Mouse (Mus musculus) intestine, postnatal 0 days (tissue): ENCODE results near the gene Atp8b3. TPM values are rescaled to one million over a fixed set of nuclear protein-coding genes. Genes with fewer than 3 reads are reported as not detected.

ENCODE experiments used
- ATAC-seq: fragments of 200-750 bp; cut with Nextera tagmentation; 2 replicates; pipeline ENCODE4 v1.8.0; 2017; ENCODE audit warnings: mild to moderate bottlenecking, moderate TSS enrichment, moderate library complexity
- H3K27ac ChIP-seq: fragments of 300-500 bp; sonication (generic); 2 replicates; pipeline ENCODE4 v1.5.1; 2014; ENCODE audit warnings: mild to moderate bottlenecking, low read depth, low read length, moderate library complexity
- H3K27me3 ChIP-seq: fragments of 300-500 bp; sonication (generic); replicated peaks from 2 replicates; pipeline ENCODE4 v1.6.1; 2014; ENCODE audit warnings: low read length, mixed read lengths; ENCODE audit not compliant: control insufficient read depth, insufficient read depth
- H3K36me3 ChIP-seq: fragments of 300-500 bp; sonication (generic); 2 replicates; pipeline ENCODE4 v1.6.1; 2014; ENCODE audit warnings: mild to moderate bottlenecking, moderate library complexity; ENCODE audit not compliant: control insufficient read depth, insufficient read depth
- H3K4me1 ChIP-seq: fragments of 300-500 bp; sonication (generic); replicated peaks from 2 replicates; pipeline ENCODE4 v1.6.1; 2014; ENCODE audit warnings: antibody characterized with exemption, low read length, mixed read lengths; ENCODE audit not compliant: control insufficient read depth, insufficient read depth
- H3K4me2 ChIP-seq: fragments of 300-500 bp; sonication (generic); replicated peaks from 2 replicates; pipeline ENCODE4 v1.6.1; 2014; ENCODE audit warnings: low read depth, mild to moderate bottlenecking, moderate library complexity
- H3K4me3 ChIP-seq: fragments of 300-500 bp; sonication (generic); 2 replicates; pipeline ENCODE4 v1.5.1; 2014; ENCODE audit warnings: low read depth, low read length
- H3K9ac ChIP-seq: fragments of 300-500 bp; sonication (generic); 2 replicates; pipeline ENCODE4 v1.6.1; 2014; ENCODE audit warnings: mild to moderate bottlenecking, low read depth, low read length
- H3K9me3 ChIP-seq: fragments of 300-500 bp; sonication (generic); 2 replicates; pipeline ENCODE4 v1.6.1; 2016; ENCODE audit warnings: mixed run types; ENCODE audit not compliant: control insufficient read depth
- CTCF ChIP-seq: sonication (generic); IDR thresholded peaks from 2 replicates; pipeline ENCODE4 v1.5.1; 2016; ENCODE audit warnings: low read depth, mild to moderate bottlenecking, control low read depth, antibody characterized with exemption, moderate library complexity
- WGBS: fragments of 180-500 bp; shearing (Covaris S2); extraction: QIAGEN DNeasy Blood & Tissue Kit; methylation state at CpG from one replicate; pipeline ENCODE4 v1.1.7; 2014; 5-methylcytosine and 5-hydroxymethylcytosine counted together
- polyA plus RNA-seq: library from polyadenylated mRNA; unstranded; fragments of >200 nt; fragmentation: Nextera tagmentation; extraction: Ambion mirVana; gene quantifications from 2 replicates; pipeline ENCODE4 v1.2.1, GENCODE M21; 2015

Atp8b3 gene
- polyA plus RNA-seq, 1 experiment from 2014 or later: 0.03 TPM

DNA sequence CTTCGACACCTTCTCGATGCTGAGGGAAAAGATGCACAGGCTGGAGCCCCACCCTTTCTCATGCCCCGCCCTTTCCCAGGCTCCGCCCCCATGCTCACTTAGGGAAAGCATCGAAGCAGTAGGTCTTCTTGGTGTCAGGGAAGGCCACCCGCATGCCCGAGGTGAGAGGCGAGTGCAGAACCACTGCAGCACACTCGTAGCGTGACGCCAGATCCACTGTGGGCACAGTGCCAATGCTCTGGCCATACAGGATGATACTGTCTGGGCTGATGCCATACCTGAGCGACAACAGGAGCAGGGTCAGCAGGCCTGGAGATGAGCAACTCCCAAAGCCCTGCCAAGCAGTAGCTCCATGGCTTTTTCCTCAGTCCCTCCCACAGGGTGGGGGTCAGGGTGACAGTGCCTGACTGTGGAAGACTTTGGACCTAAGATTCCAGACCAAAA, 45.1 kb upstream of the Atp8b3 start:
- H3K4me1 ChIP-seq: peaks cover 9% of the 10 kb centered on the region; the same call in 1 of the 2 replicates
- H3K4me3 ChIP-seq: no peak overlapping the region
- no peak overlapping the region for H3K4me2 ChIP-seq
- no peak overlapping the region for H3K27ac ChIP-seq
- no peaks in the 10 kb centered on the region for H3K9me3 ChIP-seq
- H3K27me3 ChIP-seq: no peaks in the 10 kb centered on the region
- WGBS: 51% methylated on average over 12 of the region's 12 CpGs
- no peak for TF ChIP-seq CTCF
- ATAC-seq: no peak
- peaks cover 41% of the 10 kb centered on the region; the same call in 1 of the 2 replicates for H3K36me3 ChIP-seq
- no peak overlapping the region for H3K9ac ChIP-seq

GRCm38 (mm10) chr10:80583047-80583446, 44.1 kb upstream of the Atp8b3 start:
- H3K36me3 ChIP-seq: peaks cover 41% of the 10 kb centered on the region; the same call in 1 of the 2 replicates
- no peaks in the 10 kb centered on the region for H3K9me3 ChIP-seq
- H3K4me1 ChIP-seq: peaks cover 4% of the 10 kb centered on the region; the same call in 1 of the 2 replicates
- H3K4me2 ChIP-seq: no peak overlapping the region
- no peak overlapping the region for H3K9ac ChIP-seq
- H3K27ac ChIP-seq: no peak overlapping the region
- no peaks in the 10 kb centered on the region for H3K27me3 ChIP-seq
- ATAC-seq: no peak
- no peak for TF ChIP-seq CTCF
- 82% methylated on average over 5 of the region's 5 CpGs for WGBS
- no peak overlapping the region for H3K4me3 ChIP-seq

- Histone ChIP-seq H3K36me3 (peaks cover 13% of the 10 kb centered on the region; the same call in 1 of the 2 replicates), H3K9ac (no peak overlapping the region), H3K9me3 (no peaks in the 10 kb centered on the region), H3K4me2 (peak overlapping the region; percentile 96), H3K4me3 (peak overlapping the region; percentile 75; the same call in 1 of the 2 replicates), H3K27me3 (no peaks in the 10 kb centered on the region), H3K4me1 (peaks cover 3% of the 10 kb centered on the region; the same call in 1 of the 2 replicates), H3K27ac (peak overlapping the region; percentile 86; the same call in 1 of the 2 replicates)
- 8% methylated on average over 8 of the region's 8 CpGs for WGBS
- peak; percentile 87 for TF ChIP-seq CTCF
- peak; percentile 32 for ATAC-seq
Measured at GRCm38 (mm10) chr10:80578911-80579310, 40.0 kb upstream of the Atp8b3 start.

- under 1% methylated on average over 29 of the region's 29 CpGs for WGBS
- Histone ChIP-seq H3K27me3 (no peaks in the 10 kb centered on the region), H3K4me2 (peak overlapping the region; percentile 96), H3K4me3 (peak overlapping the region; percentile 75), H3K9ac (peak overlapping the region; percentile 34; the same call in 1 of the 2 replicates), H3K27ac (peak overlapping the region; percentile 86), H3K9me3 (no peaks in the 10 kb centered on the region), H3K36me3 (peaks cover 7% of the 10 kb centered on the region; the same call in 1 of the 2 replicates), H3K4me1 (peaks cover 3% of the 10 kb centered on the region; the same call in 1 of the 2 replicates)
- ATAC-seq: peak; percentile 59
- peak; percentile 93 for TF ChIP-seq CTCF
Measured at GRCm38 (mm10) chr10:80578131-80578750, 39.3 kb upstream of the Atp8b3 start.

DNA sequence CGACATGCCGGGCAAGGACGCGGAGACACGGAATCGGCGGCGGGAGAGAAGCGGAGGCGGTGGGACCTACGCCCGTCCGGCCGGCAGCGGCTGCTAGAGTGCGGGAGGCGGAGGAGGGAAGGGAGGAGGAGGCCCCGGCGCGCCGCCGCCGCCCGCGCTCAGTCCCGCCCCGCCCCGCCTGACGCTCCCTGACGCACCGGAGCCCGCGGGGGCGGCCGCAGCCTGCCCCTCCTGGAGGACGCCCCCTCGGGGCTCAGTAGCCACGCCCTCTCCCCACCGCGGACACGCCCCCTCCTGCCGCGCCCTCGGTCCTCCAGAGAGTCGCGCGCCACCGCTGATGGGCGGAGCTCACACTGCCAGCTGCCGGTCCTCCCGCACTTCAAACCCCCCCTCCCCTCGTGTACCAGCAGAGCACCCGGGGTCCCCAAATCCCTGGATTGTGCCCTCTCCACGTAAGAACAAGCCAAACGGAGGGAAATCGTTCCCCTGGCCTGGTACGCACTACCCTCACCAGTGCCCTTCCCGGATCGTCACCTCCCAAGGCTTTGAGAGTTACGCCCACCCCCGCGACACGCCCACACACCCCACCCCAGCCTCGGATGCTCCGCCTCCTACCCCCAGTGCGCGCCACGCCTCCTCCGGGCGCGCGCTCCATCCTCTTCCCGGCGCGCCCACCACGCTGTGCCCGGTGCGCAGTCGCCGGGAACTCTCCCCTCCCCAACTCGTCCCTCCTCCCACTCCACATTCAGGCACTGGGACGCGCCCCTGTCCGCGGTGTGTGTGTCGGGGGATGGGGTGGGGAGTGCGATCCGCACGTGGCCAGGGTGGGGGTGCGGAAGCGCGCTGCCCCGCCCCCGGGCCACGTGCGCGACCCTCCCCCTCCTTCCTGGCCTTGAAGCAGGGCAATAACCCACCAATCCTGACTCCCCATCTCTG, 38.5 kb upstream of the Atp8b3 start, which contains the start of gene Klf16:
Gene Klf16, minus strand, starts transcription at position 127 of the 936 bp plus-strand sequence.
- peak; percentile 14; the same call in 1 of the 2 replicates for TF ChIP-seq CTCF
- H3K27ac ChIP-seq: peak within 1 kb of the TSS; percentile 86
- no peaks in the 10 kb centered on the region for H3K9me3 ChIP-seq
- under 1% methylated on average over 56 of the region's 97 CpGs for WGBS
- peaks cover 3% of the 10 kb centered on the region; the same call in 1 of the 2 replicates for H3K4me1 ChIP-seq
- H3K4me2 ChIP-seq: peak within 1 kb of the TSS; percentile 96
- peaks cover 5% of the 10 kb centered on the region; the same call in 1 of the 2 replicates for H3K36me3 ChIP-seq
- ATAC-seq: peak; percentile 86
- H3K27me3 ChIP-seq: no peaks in the 10 kb centered on the region
- H3K4me3 ChIP-seq: peak within 1 kb of the TSS; percentile 75
- peak within 1 kb of the TSS; percentile 59 for H3K9ac ChIP-seq
